Mouse (Mus musculus) cerebellum, adult 2 months (tissue): ENCODE measurements around the gene Gcm2.

Experiments
- CTCF ChIP-seq: fragments of 200-500 bp; IDR thresholded peaks from 2 replicates; pipeline ENCODE4 v1.5.1; 2011; ENCODE audit warnings: low read depth, mild to moderate bottlenecking, control low read depth, low read length, moderate library complexity, borderline replicate concordance; ENCODE audit not compliant: insufficient read depth
- POLR2A ChIP-seq: fragments of 200-500 bp; IDR thresholded peaks from 2 replicates; pipeline ENCODE4 v1.6.1; 2011; ENCODE audit warnings: low read length, control low read depth, borderline replicate concordance; ENCODE audit not compliant: insufficient read depth

DNA sequence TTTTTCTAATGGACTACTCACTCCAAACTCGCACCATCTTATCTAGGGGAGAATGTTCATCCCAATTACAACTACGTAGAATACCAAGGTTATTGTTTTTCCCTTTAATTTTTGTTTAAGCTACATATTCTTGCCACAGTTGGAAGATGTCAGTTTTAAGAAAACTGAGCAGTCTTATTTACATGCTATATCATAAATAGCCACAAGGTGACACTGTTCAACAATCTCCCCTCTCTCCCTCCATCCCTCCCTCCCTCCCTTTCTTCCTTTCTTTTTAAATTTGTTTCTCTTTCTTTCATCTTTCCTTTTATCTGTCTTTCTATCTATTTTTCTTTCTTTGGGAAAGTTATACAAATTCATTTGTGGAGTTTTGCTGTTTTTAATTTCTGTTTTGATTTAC is 25.7 kb downstream of the Gcm2 start:
- TF ChIP-seq CTCF (no peak), POLR2A (no peak)
